Mouse (Mus musculus): ENCODE data around the gene Faim. TPM values are rescaled to one million over a fixed set of nuclear protein-coding genes. Genes with fewer than 3 reads are reported as not detected.
A peak's percentile ranks its signal among the peaks of the same experiment; 100 is the strongest.

Faim gene
- polyA plus RNA-seq, 1 experiment from 2014 or later: 131 TPM

GRCm38 (mm10) chr9:99001326-99001725 lies 15.2 kb downstream of the Faim start:
- no peak overlapping the region for H3K4me3 ChIP-seq (ENCODE audit: inconsistent target)
- peaks cover 28% of the 10 kb centered on the region; the same call in 1 of the 2 replicates for H3K36me3 ChIP-seq (ENCODE audit: inconsistent target)
- no peaks in the 10 kb centered on the region for H3K79me2 ChIP-seq (ENCODE audit: inconsistent target)
- WGBS (ENCODE audit: missing documents): 43% methylated on average over 6 of the region's 6 CpGs
- H3K27ac ChIP-seq: no peak overlapping the region

GRCm38 (mm10) chr9:99009069-99009897 lies 23.1 kb downstream of the Faim start:
- Histone ChIP-seq H3K79me2 (ENCODE audit: inconsistent target) (no peaks in the 10 kb centered on the region), H3K27ac (peak overlapping the region; percentile 8; the same call in 1 of the 2 replicates), H3K36me3 (ENCODE audit: inconsistent target) (no peaks in the 10 kb centered on the region), H3K4me3 (ENCODE audit: inconsistent target) (peak overlapping the region; percentile 1; the same call in 1 of the 2 replicates)
- WGBS (ENCODE audit: missing documents): 49% methylated on average over 12 of the region's 12 CpGs

GRCm38 (mm10) chr9:99009898-99010199 lies 23.7 kb downstream of the Faim start:
- Histone ChIP-seq H3K36me3 (ENCODE audit: inconsistent target) (no peaks in the 10 kb centered on the region), H3K79me2 (ENCODE audit: inconsistent target) (no peaks in the 10 kb centered on the region), H3K27ac (no peak overlapping the region), H3K4me3 (ENCODE audit: inconsistent target) (no peak overlapping the region)
- WGBS (ENCODE audit: missing documents): 60% methylated on average over 1 of the region's 3 CpGs

GRCm38 (mm10) chr9:99016301-99016700 lies 30.1 kb downstream of the Faim start:
- Histone ChIP-seq H3K4me3 (ENCODE audit: inconsistent target) (no peak overlapping the region), H3K36me3 (ENCODE audit: inconsistent target) (no peaks in the 10 kb centered on the region), H3K27ac (no peak overlapping the region), H3K79me2 (ENCODE audit: inconsistent target) (no peaks in the 10 kb centered on the region)
- WGBS (ENCODE audit: missing documents): 95% methylated on average over 1 of the region's 3 CpGs

GRCm38 (mm10) chr9:99016759-99017158 lies 30.6 kb downstream of the Faim start:
- H3K27ac ChIP-seq: no peak overlapping the region
- no peak overlapping the region for H3K4me3 ChIP-seq (ENCODE audit: inconsistent target)
- WGBS (ENCODE audit: missing documents): 54% methylated on average over 3 of the region's 3 CpGs
- no peaks in the 10 kb centered on the region for H3K79me2 ChIP-seq (ENCODE audit: inconsistent target)
- H3K36me3 ChIP-seq (ENCODE audit: inconsistent target): no peaks in the 10 kb centered on the region

GRCm38 (mm10) chr9:99017679-99018078 lies 31.5 kb downstream of the Faim start:
- H3K27ac ChIP-seq: no peak overlapping the region
- 93% methylated on average over 4 of the region's 6 CpGs for WGBS (ENCODE audit: missing documents)
- H3K4me3 ChIP-seq (ENCODE audit: inconsistent target): no peak overlapping the region
- no peaks in the 10 kb centered on the region for H3K79me2 ChIP-seq (ENCODE audit: inconsistent target)
- no peaks in the 10 kb centered on the region for H3K36me3 ChIP-seq (ENCODE audit: inconsistent target)

GRCm38 (mm10) chr9:99021166-99021565 lies 35.0 kb downstream of the Faim start:
- H3K79me2 ChIP-seq (ENCODE audit: inconsistent target): no peaks in the 10 kb centered on the region
- H3K27ac ChIP-seq: no peak overlapping the region
- no peaks in the 10 kb centered on the region for H3K36me3 ChIP-seq (ENCODE audit: inconsistent target)
- no peak overlapping the region for H3K4me3 ChIP-seq (ENCODE audit: inconsistent target)
- WGBS (ENCODE audit: missing documents): 82% methylated on average over 5 of the region's 5 CpGs

- no peaks in the 10 kb centered on the region for H3K36me3 ChIP-seq (ENCODE audit: inconsistent target)
- no peak overlapping the region for H3K4me3 ChIP-seq (ENCODE audit: inconsistent target)
- H3K27ac ChIP-seq: no peak overlapping the region
- H3K79me2 ChIP-seq (ENCODE audit: inconsistent target): no peaks in the 10 kb centered on the region
- 95% methylated on average over 4 of the region's 4 CpGs for WGBS (ENCODE audit: missing documents)
Measured at GRCm38 (mm10) chr9:99021751-99022150, 35.6 kb downstream of the Faim start.

- Histone ChIP-seq H3K79me2 (ENCODE audit: inconsistent target) (no peaks in the 10 kb centered on the region), H3K27ac (no peak overlapping the region), H3K4me3 (ENCODE audit: inconsistent target) (no peak overlapping the region), H3K36me3 (ENCODE audit: inconsistent target) (peaks cover 12% of the 10 kb centered on the region; the same call in 1 of the 2 replicates)
- 95% methylated on average over 8 of the region's 8 CpGs for WGBS (ENCODE audit: missing documents)
Measured at GRCm38 (mm10) chr9:99032031-99032430, 45.9 kb downstream of the Faim start.

GRCm38 (mm10) chr9:99034111-99034510 lies 47.9 kb downstream of the Faim start:
- no peak overlapping the region for H3K27ac ChIP-seq
- no peaks in the 10 kb centered on the region for H3K79me2 ChIP-seq (ENCODE audit: inconsistent target)
- H3K4me3 ChIP-seq (ENCODE audit: inconsistent target): no peak overlapping the region
- WGBS (ENCODE audit: missing documents): 89% methylated on average over 8 of the region's 8 CpGs
- H3K36me3 ChIP-seq (ENCODE audit: inconsistent target): peaks cover 23% of the 10 kb centered on the region; the same call in 1 of the 2 replicates

- no peak within 1 kb of the TSS for H3K27ac ChIP-seq
- H3K36me3 ChIP-seq (ENCODE audit: inconsistent target): peaks cover 36% of the 10 kb centered on the region
- WGBS (ENCODE audit: missing documents): 88% methylated on average over 11 of the region's 12 CpGs
- no peaks in the 10 kb centered on the region for H3K79me2 ChIP-seq (ENCODE audit: inconsistent target)
- H3K4me3 ChIP-seq (ENCODE audit: inconsistent target): no peak within 1 kb of the TSS
Measured at GRCm38 (mm10) chr9:99035575-99035974, 49.4 kb downstream of the Faim start, which contains the start of gene Gm1123. Gm1123 (minus strand) TSS chr9:99035715.

- Histone ChIP-seq H3K36me3 (ENCODE audit: inconsistent target) (peaks cover 87% of the 10 kb centered on the region), H3K79me2 (ENCODE audit: inconsistent target) (no peaks in the 10 kb centered on the region), H3K27ac (no peak overlapping the region), H3K4me3 (ENCODE audit: inconsistent target) (no peak overlapping the region)
- WGBS (ENCODE audit: missing documents): 91% methylated on average over 8 of the region's 9 CpGs
Measured at GRCm38 (mm10) chr9:99041994-99042393, 55.8 kb downstream of the Faim start.

- Histone ChIP-seq H3K4me3 (ENCODE audit: inconsistent target) (no peak overlapping the region), H3K79me2 (ENCODE audit: inconsistent target) (no peaks in the 10 kb centered on the region), H3K36me3 (ENCODE audit: inconsistent target) (peaks cover 87% of the 10 kb centered on the region), H3K27ac (no peak overlapping the region)
- WGBS (ENCODE audit: missing documents): 95% methylated on average over 4 of the region's 4 CpGs
Measured at GRCm38 (mm10) chr9:99042641-99043040, 56.5 kb downstream of the Faim start.

GRCm38 (mm10) chr9:99044761-99045160 lies 58.6 kb downstream of the Faim start:
- Histone ChIP-seq H3K4me3 (ENCODE audit: inconsistent target) (no peak overlapping the region), H3K36me3 (ENCODE audit: inconsistent target) (peaks cover 83% of the 10 kb centered on the region), H3K79me2 (ENCODE audit: inconsistent target) (no peaks in the 10 kb centered on the region), H3K27ac (no peak overlapping the region)
- 92% methylated on average over 8 of the region's 8 CpGs for WGBS (ENCODE audit: missing documents)

- 92% methylated on average over 1 of the region's 1 CpGs for whole genome bisulfite sequencing (ENCODE audit: missing documents)
- H3K27ac ChIP-seq: no peak overlapping the region
- H3K36me3 ChIP-seq (ENCODE audit: inconsistent target): peaks cover 79% of the 10 kb centered on the region
- no peak overlapping the region for H3K4me3 ChIP-seq (ENCODE audit: inconsistent target)
- no peaks in the 10 kb centered on the region for H3K79me2 ChIP-seq (ENCODE audit: inconsistent target)
Measured at GRCm38 (mm10) chr9:99048724-99049250, 62.6 kb downstream of the Faim start.
